Mouse (Mus musculus): Measurements from ENCODE around the gene Srek1. TPM values are rescaled to one million over a fixed set of nuclear protein-coding genes. Genes with fewer than 3 reads are reported as not detected.

Gene Srek1
- polyA plus RNA-seq (2012; rRNA removed) = 63.4 and 79.7 TPM in 2 replicates
- 90.1 and 99.6 TPM in 2 replicates for polyA plus RNA-seq (2014; fragmentation: Nextera tagmentation; extraction: Ambion mirVana)

GRCm38 (mm10) chr13:103774119-103774757, at the start of gene Srek1:
Gene Srek1 (minus strand): TSS chr13:103774608.
- H3K27me3 ChIP-seq (ENCODE audit: control insufficient read depth, insufficient read depth, low read length) = no peaks in the 10 kb centered on the region
- H3K4me2 ChIP-seq (replicated peaks; ENCODE audit: low read depth, low read length, severe bottlenecking) = peak within 1 kb of the TSS; percentile 68
- WGBS = under 1% methylated on average over 59 of the region's 81 CpGs
- DNase-seq (ENCODE audit: low spot score) (peak; percentile 97), ATAC-seq (ENCODE audit: low FRiP score, low read depth) (peak; percentile 95)
- peak within 1 kb of the TSS; percentile 86 for H3K9ac ChIP-seq (ENCODE audit: low read depth, low read length, severe bottlenecking)
- H3K4me1 ChIP-seq (ENCODE audit: control insufficient read depth, insufficient read depth, low read length) = peaks cover 13% of the 10 kb centered on the region
- peaks cover 5% of the 10 kb centered on the region; the same call in 1 of the 2 replicates for H3K36me3 ChIP-seq (ENCODE audit: control insufficient read depth, insufficient read depth, low read length)
- peak within 1 kb of the TSS; percentile 72 for H3K4me3 ChIP-seq (replicated peaks; ENCODE audit: low read length)
- no peaks in the 10 kb centered on the region for H3K9me3 ChIP-seq (ENCODE audit: control insufficient read depth, low read length)
- H3K27ac ChIP-seq (replicated peaks; ENCODE audit: low read depth, low read length) = peak within 1 kb of the TSS; percentile 96
- TF ChIP-seq POLR2A (IDR thresholded peaks at IDR 0.05; ENCODE audit: borderline replicate concordance, extremely low read depth, insufficient read depth, insufficient read length) = peak; percentile 90; the same call in 1 of the 2 replicates

GRCm38 (mm10) chr13:103822270-103822669, 47.9 kb upstream of the Srek1 start:
- WGBS = 96% methylated on average over 1 of the region's 1 CpGs
- no peak for TF ChIP-seq POLR2A (IDR thresholded peaks at IDR 0.05; ENCODE audit: borderline replicate concordance, extremely low read depth, insufficient read depth, insufficient read length)
- peaks cover 49% of the 10 kb centered on the region for H3K36me3 ChIP-seq (ENCODE audit: control insufficient read depth, insufficient read depth, low read length)

GRCm38 (mm10) chr13:103819377-103819776, 45.0 kb upstream of the Srek1 start:
- no peak overlapping the region for H3K4me3 ChIP-seq (replicated peaks; ENCODE audit: low read length)
- DNase-seq (ENCODE audit: low spot score) (no peak), ATAC-seq (ENCODE audit: low FRiP score, low read depth) (no peak)
- H3K9ac ChIP-seq (ENCODE audit: low read depth, low read length, severe bottlenecking) = no peak overlapping the region
- H3K27me3 ChIP-seq (ENCODE audit: control insufficient read depth, insufficient read depth, low read length) = no peaks in the 10 kb centered on the region
- no peaks in the 10 kb centered on the region for H3K9me3 ChIP-seq (ENCODE audit: control insufficient read depth, low read length)
- TF ChIP-seq POLR2A (IDR thresholded peaks at IDR 0.05; ENCODE audit: borderline replicate concordance, extremely low read depth, insufficient read depth, insufficient read length) = no peak
- peaks cover 47% of the 10 kb centered on the region for H3K36me3 ChIP-seq (ENCODE audit: control insufficient read depth, insufficient read depth, low read length)
- no peak overlapping the region for H3K27ac ChIP-seq (replicated peaks; ENCODE audit: low read depth, low read length)
- H3K4me1 ChIP-seq (ENCODE audit: control insufficient read depth, insufficient read depth, low read length) = no peaks in the 10 kb centered on the region
- 84% methylated on average over 5 of the region's 5 CpGs for WGBS
- H3K4me2 ChIP-seq (replicated peaks; ENCODE audit: low read depth, low read length, severe bottlenecking) = no peak overlapping the region

More at GRCm38 (mm10) chr13:103822270-103822669, 47.9 kb upstream of the Srek1 start:
- Histone ChIP-seq H3K4me3 (replicated peaks; ENCODE audit: low read length) (no peak overlapping the region), H3K27me3 (ENCODE audit: control insufficient read depth, insufficient read depth, low read length) (no peaks in the 10 kb centered on the region), H3K27ac (replicated peaks; ENCODE audit: low read depth, low read length) (no peak overlapping the region), H3K4me1 (ENCODE audit: control insufficient read depth, insufficient read depth, low read length) (no peaks in the 10 kb centered on the region), H3K4me2 (replicated peaks; ENCODE audit: low read depth, low read length, severe bottlenecking) (no peak overlapping the region), H3K9me3 (ENCODE audit: control insufficient read depth, low read length) (no peaks in the 10 kb centered on the region), H3K9ac (ENCODE audit: low read depth, low read length, severe bottlenecking) (no peak overlapping the region)
- DNase-seq (ENCODE audit: low spot score) = no peak
- no peak for ATAC-seq (ENCODE audit: low FRiP score, low read depth)

GRCm38 (mm10) chr13:103817935-103818334, 43.5 kb upstream of the Srek1 start:
- WGBS = 95% methylated on average over 3 of the region's 3 CpGs
- peaks cover 42% of the 10 kb centered on the region for H3K36me3 ChIP-seq (ENCODE audit: control insufficient read depth, insufficient read depth, low read length)
- no peak for ATAC-seq (ENCODE audit: low FRiP score, low read depth)
- H3K27me3 ChIP-seq (ENCODE audit: control insufficient read depth, insufficient read depth, low read length) = no peaks in the 10 kb centered on the region
- DNase-seq (ENCODE audit: low spot score) = no peak
- H3K4me3 ChIP-seq (replicated peaks; ENCODE audit: low read length) = no peak overlapping the region
- no peaks in the 10 kb centered on the region for H3K9me3 ChIP-seq (ENCODE audit: control insufficient read depth, low read length)
- no peak overlapping the region for H3K9ac ChIP-seq (ENCODE audit: low read depth, low read length, severe bottlenecking)
- no peak overlapping the region for H3K27ac ChIP-seq (replicated peaks; ENCODE audit: low read depth, low read length)
- no peak overlapping the region for H3K4me2 ChIP-seq (replicated peaks; ENCODE audit: low read depth, low read length, severe bottlenecking)
- H3K4me1 ChIP-seq (ENCODE audit: control insufficient read depth, insufficient read depth, low read length) = no peaks in the 10 kb centered on the region
- no peak for TF ChIP-seq POLR2A (IDR thresholded peaks at IDR 0.05; ENCODE audit: borderline replicate concordance, extremely low read depth, insufficient read depth, insufficient read length)

GRCm38 (mm10) chr13:103807464-103807863, 33.1 kb upstream of the Srek1 start:
- TF ChIP-seq POLR2A (IDR thresholded peaks at IDR 0.05; ENCODE audit: borderline replicate concordance, extremely low read depth, insufficient read depth, insufficient read length) = no peak
- H3K9ac ChIP-seq (ENCODE audit: low read depth, low read length, severe bottlenecking) = no peak overlapping the region
- no peaks in the 10 kb centered on the region for H3K9me3 ChIP-seq (ENCODE audit: control insufficient read depth, low read length)
- DNase-seq (ENCODE audit: low spot score) (no peak), ATAC-seq (ENCODE audit: low FRiP score, low read depth) (no peak)
- no peak overlapping the region for H3K4me2 ChIP-seq (replicated peaks; ENCODE audit: low read depth, low read length, severe bottlenecking)
- no peak overlapping the region for H3K4me3 ChIP-seq (replicated peaks; ENCODE audit: low read length)
- 88% methylated on average over 5 of the region's 5 CpGs for WGBS
- H3K36me3 ChIP-seq (ENCODE audit: control insufficient read depth, insufficient read depth, low read length) = no peaks in the 10 kb centered on the region
- H3K4me1 ChIP-seq (ENCODE audit: control insufficient read depth, insufficient read depth, low read length) = no peaks in the 10 kb centered on the region
- H3K27me3 ChIP-seq (ENCODE audit: control insufficient read depth, insufficient read depth, low read length) = no peaks in the 10 kb centered on the region
- no peak overlapping the region for H3K27ac ChIP-seq (replicated peaks; ENCODE audit: low read depth, low read length)
